Mouse (Mus musculus): ENCODE data around the gene Gm8165.
"Not testable (repeated sequence)": the region's sequence is repeated elsewhere in the genome, so short reads cannot be mapped to it uniquely, and the experiment has no call there.

Gm8165 gene

GRCm38 (mm10) chr14:43677099-43677498 is at the start of gene Gm8165:
Gene Gm8165, minus strand, starts transcription at chr14:43677199.
- DNase-seq, result not testable (repeated sequence)

GRCm38 (mm10) chr14:43697621-43698020 is 20.6 kb upstream of the Gm8165 start, which contains the start of gene Gm7324:
Gene Gm7324, plus strand, starts transcription at chr14:43697828.
- DNase-seq, result not testable (repeated sequence)

Data from lung, adult 18-20 months (tissue).